17 mouse cellular contexts compared by ENCODE assay signal in genomic region chr10:25001299-25001698, GRCm38 (mm10).
DNase-seq lines count a peak whose midpoint lies in the region; ATAC-seq lines count a peak whose summit lies in the region.
"Had no signal": no experiment of that assay in that cellular context is flagged by ENCODE, and none has a peak within 500 bp of the region (broad histone marks: within the 10 kb centered on the region; RNA-seq: fewer than 3 reads in every experiment).

No protein-coding gene starts in this region.

- no peaks in the 10 kb centered on the region for H3K36me3 ChIP-seq in forebrain, embryonic 14.5 days (ENCODE audit: control insufficient read depth, insufficient read depth, low read length)
- H3K36me3 ChIP-seq: embryonic facial prominence, embryonic 15.5 days; heart, embryonic 12.5 days; limb, embryonic 12.5 days had no signal

- peaks cover 3% of the 10 kb centered on the region; the same call in 1 of the 2 replicates for H3K4me1 ChIP-seq in forebrain, embryonic 14.5 days (ENCODE audit: control insufficient read depth, insufficient read depth, low read length)
- H3K4me1 ChIP-seq: embryonic facial prominence, embryonic 15.5 days; heart, embryonic 12.5 days; limb, embryonic 12.5 days had no signal

- DNase-seq in layer of hippocampus, adult 11-12 months (ENCODE audit: low spot score) = peak; percentile 64
- no peak for DNase-seq in layer of hippocampus, postnatal 10 days (ENCODE audit: low spot score in 2 of 2)
- peak; percentile 19 for DNase-seq in forebrain, embryonic 14.5 days (ENCODE audit: low spot score)
- DNase-seq in layer of hippocampus, adult 9-11 months = peak; percentile 74
- DNase-seq in right cerebral cortex, adult 2 months (ENCODE audit: low spot score in 2 of 2) = peak; percentile 71 to 80
- no peak for DNase-seq in lung, postnatal 14 days
- no peak for DNase-seq in kidney, adult 18-20 months
- DNase-seq: cerebellum, adult 8-10 months; heart, postnatal 4 days; kidney, postnatal 10 days had no signal

- no peak overlapping the region for H3K9ac ChIP-seq in forebrain, embryonic 14.5 days (ENCODE audit: low read length)
- H3K9ac ChIP-seq: embryonic facial prominence, embryonic 15.5 days; heart, embryonic 12.5 days; limb, embryonic 12.5 days; liver, embryonic 14.5 days had no signal

- no peak overlapping the region for H3K4me3 ChIP-seq in forebrain, embryonic 14.5 days (ENCODE audit: low read depth, low read length)
- H3K4me3 ChIP-seq: embryonic facial prominence, embryonic 15.5 days; heart, embryonic 12.5 days; limb, embryonic 12.5 days had no signal

- ATAC-seq in forebrain, embryonic 14.5 days = peak; percentile 71; the same call in 1 of the 2 replicates
- no peak for ATAC-seq in cerebellum, adult (ENCODE audit: insufficient number of reproducible peaks, low FRiP score, low TSS enrichment)
- ATAC-seq: lung, postnatal 0 days; Patski had no signal

- H3K27ac ChIP-seq in forebrain, embryonic 14.5 days (ENCODE audit: low read depth, low read length) = no peak overlapping the region
- H3K27ac ChIP-seq: embryonic facial prominence, embryonic 15.5 days; limb, embryonic 12.5 days; liver, embryonic 14.5 days had no signal

- WGBS in forebrain, embryonic 14.5 days = 67% methylated on average over 8 of the region's 8 CpGs

- H3K4me2 ChIP-seq in forebrain, embryonic 14.5 days (ENCODE audit: low read length) = no peak overlapping the region
- H3K4me2 ChIP-seq: embryonic facial prominence, embryonic 15.5 days; heart, embryonic 12.5 days; limb, embryonic 12.5 days had no signal

- no peaks in the 10 kb centered on the region for H3K9me3 ChIP-seq in forebrain, embryonic 14.5 days (replicated peaks; ENCODE audit: control insufficient read depth, low read length)
- H3K9me3 ChIP-seq: embryonic facial prominence, embryonic 15.5 days; heart, embryonic 12.5 days; limb, embryonic 12.5 days had no signal

- H3K27me3 ChIP-seq in forebrain, embryonic 14.5 days (replicated peaks; ENCODE audit: control insufficient read depth, insufficient read depth, low read length) = no peaks in the 10 kb centered on the region
- H3K27me3 ChIP-seq: embryonic facial prominence, embryonic 15.5 days; heart, embryonic 12.5 days; limb, embryonic 12.5 days; Patski had no signal

Comparison
In these comparisons a context has a peak if more than half of its experiments do, and no peak if none do; other contexts are left out.
1. DNase-seq: peak in layer of hippocampus, adult 11-12 months (single experiment), forebrain, embryonic 14.5 days (single experiment), layer of hippocampus, adult 9-11 months (single experiment) and right cerebral cortex, adult 2 months (2 of 2); none in layer of hippocampus, postnatal 10 days (0 of 2), lung, postnatal 14 days (single experiment) and kidney, adult 18-20 months (single experiment).